9 mouse cellular contexts compared by ENCODE assay signal in the genomic region with DNA sequence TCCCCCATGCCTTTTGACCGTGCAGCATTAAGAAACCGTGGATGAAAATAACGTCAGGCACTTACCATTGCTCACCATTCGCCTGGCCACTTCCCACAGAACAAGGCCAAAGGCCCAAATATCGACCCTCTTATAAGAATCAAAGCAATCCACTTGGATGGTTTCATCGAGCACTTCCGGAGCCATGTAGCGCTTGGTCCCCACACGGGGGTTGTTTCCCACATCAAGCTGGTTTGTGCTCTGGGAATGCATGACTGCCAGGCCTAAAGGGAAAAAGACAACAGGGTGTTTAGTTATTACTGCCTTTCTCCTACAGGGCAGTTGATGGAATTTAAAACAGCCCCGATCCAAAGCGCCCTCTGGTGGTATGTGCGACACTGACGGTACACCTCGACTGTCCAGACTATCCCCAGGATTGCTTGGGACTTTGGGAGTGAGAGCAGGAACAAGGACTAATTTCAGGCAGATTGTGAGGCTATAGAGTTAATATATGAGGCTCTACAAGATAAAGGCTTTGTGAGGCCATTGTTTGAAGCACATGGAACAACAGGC. TPM values are rescaled to one million over a fixed set of nuclear protein-coding genes. Genes with fewer than 3 reads are reported as not detected.
DNase-seq lines count a peak whose midpoint lies in the region; ATAC-seq and TF ChIP-seq lines count a peak whose summit lies in the region.
"Had no signal": no experiment of that assay in that cellular context is flagged by ENCODE, and none has a peak within 500 bp of the region (broad histone marks: within the 10 kb centered on the region; RNA-seq: fewer than 3 reads in every experiment).

No protein-coding gene starts in this region.

- no peak overlapping the region for H3K27ac ChIP-seq in liver, adult 2 months (replicated peaks; ENCODE audit: insufficient read depth, low read depth, low read length)
- no peak overlapping the region for H3K27ac ChIP-seq in liver, embryonic 12.5 days
- H3K27ac ChIP-seq in forebrain, embryonic 15.5 days (replicated peaks) = no peak overlapping the region
- H3K27ac ChIP-seq: liver, embryonic 13.5 days had no signal

- H3K9me3 ChIP-seq in liver, embryonic 12.5 days (replicated peaks) = no peaks in the 10 kb centered on the region
- no peaks in the 10 kb centered on the region for H3K9me3 ChIP-seq in forebrain, embryonic 15.5 days
- H3K9me3 ChIP-seq: liver, embryonic 13.5 days had no signal

- TF ChIP-seq POLR2A in liver, adult 2 months (IDR thresholded peaks at IDR 0.05; ENCODE audit: extremely low read depth, insufficient read depth, low read length) = no peak

- H3K27me3 ChIP-seq in liver, adult 2 months (ENCODE audit: control insufficient read depth, insufficient read depth, low read length) = no peaks in the 10 kb centered on the region
- no peaks in the 10 kb centered on the region for H3K27me3 ChIP-seq in liver, embryonic 12.5 days (replicated peaks)
- no peaks in the 10 kb centered on the region for H3K27me3 ChIP-seq in forebrain, embryonic 15.5 days
- H3K27me3 ChIP-seq: liver, embryonic 13.5 days had no signal

- H3K4me3 ChIP-seq in liver, adult 2 months (ENCODE audit: insufficient read depth, low read depth, low read length) = no peak overlapping the region
- H3K4me3 ChIP-seq in liver, embryonic 12.5 days = no peak overlapping the region
- H3K4me3 ChIP-seq in forebrain, embryonic 15.5 days = no peak overlapping the region
- H3K4me3 ChIP-seq: liver, embryonic 13.5 days had no signal

- H3K9ac ChIP-seq in liver, adult 2 months (ENCODE audit: low read depth, low read length) = no peak overlapping the region
- H3K9ac ChIP-seq in liver, embryonic 12.5 days = no peak overlapping the region
- H3K9ac ChIP-seq in forebrain, embryonic 15.5 days (replicated peaks) = no peak overlapping the region
- H3K9ac ChIP-seq: liver, embryonic 13.5 days had no signal

- no peak overlapping the region for H3K4me2 ChIP-seq in liver, embryonic 12.5 days
- no peak overlapping the region for H3K4me2 ChIP-seq in forebrain, embryonic 15.5 days (replicated peaks)
- H3K4me2 ChIP-seq: liver, embryonic 13.5 days had no signal

- H3K36me3 ChIP-seq in liver, adult 2 months (ENCODE audit: control insufficient read depth, insufficient read depth, low read length) = peaks cover 52% of the 10 kb centered on the region
- H3K36me3 ChIP-seq in liver, embryonic 12.5 days = peaks cover 43% of the 10 kb centered on the region
- peaks cover 32% of the 10 kb centered on the region for H3K36me3 ChIP-seq in forebrain, embryonic 15.5 days

- DNase-seq in embryo, embryonic 10.5 days (ENCODE audit: low spot score) = peak; percentile 19
- no peak for DNase-seq in embryo, embryonic 10 days (ENCODE audit: low spot score)
- no peak for DNase-seq in liver, adult 2 months (ENCODE audit: extremely low read depth, low read depth, low spot score)
- peak; percentile 67 for DNase-seq in adrenal gland, postnatal 25 days
- peak; percentile 50 for DNase-seq in heart, postnatal 4 days
- peak; percentile 9 for DNase-seq in mesoderm, embryonic 11.5 days (ENCODE audit: low read depth, low spot score)
- DNase-seq: liver, embryonic 13.5 days had no signal

- peaks cover 3% of the 10 kb centered on the region; the same call in 1 of the 2 replicates for H3K79me2 ChIP-seq in liver, adult 2 months (ENCODE audit: control insufficient read depth, insufficient read depth, low read length)

- no peaks in the 10 kb centered on the region for H3K4me1 ChIP-seq in liver, adult 2 months (ENCODE audit: control insufficient read depth, insufficient read depth, low read length)
- H3K4me1 ChIP-seq in liver, embryonic 12.5 days = no peaks in the 10 kb centered on the region
- no peaks in the 10 kb centered on the region for H3K4me1 ChIP-seq in forebrain, embryonic 15.5 days
- H3K4me1 ChIP-seq: liver, embryonic 13.5 days had no signal

- 93% methylated on average over 14 of the region's 14 CpGs for WGBS in liver, adult 2 months
- WGBS in liver, embryonic 12.5 days (ENCODE audit: insufficient replicate concordance) = 77% methylated on average over 14 of the region's 14 CpGs
- 82% methylated on average over 14 of the region's 14 CpGs for WGBS in forebrain, embryonic 15.5 days

- TF ChIP-seq CTCF in liver, adult 2 months (IDR thresholded peaks at IDR 0.05; ENCODE audit: low read depth, low read length) = peak; percentile 49

- no peak for ATAC-seq in liver, embryonic 12.5 days
- ATAC-seq in forebrain, embryonic 15.5 days (replicated peaks) = no peak

RNA-seq across cellular contexts. Expression of a gene that starts 11.0 kb away (rescaled TPM):
- not detected in 2 replicates for total RNA-seq in liver, adult 2 months (2014; rRNA removed)
- not detected in 2 replicates for polyA plus RNA-seq in liver, adult 2 months (2012; rRNA removed)
- polyA plus RNA-seq in liver, embryonic 12.5 days (2016; fragmentation: Nextera tagmentation; extraction: Ambion mirVana) = 0.18 TPM in 1 of 2 replicates, not detected in the other
- total RNA-seq in adrenal gland, postnatal 25 days (2021) = not detected in 2 replicates
- total RNA-seq in heart, postnatal 4 days (2021) = not detected
- polyA plus RNA-seq in forebrain, embryonic 15.5 days (2015; fragmentation: Nextera tagmentation; extraction: Ambion mirVana) = 0.19 TPM in 1 of 2 replicates, not detected in the other
- polyA plus RNA-seq: liver, embryonic 13.5 days had no signal

Comparison
In these comparisons a context has a peak if more than half of its experiments do, and no peak if none do; other contexts are left out.
1. DNase-seq: peak in embryo, embryonic 10.5 days (single experiment), adrenal gland, postnatal 25 days (single experiment), heart, postnatal 4 days (single experiment) and mesoderm, embryonic 11.5 days (single experiment); none in embryo, embryonic 10 days (single experiment) and liver, adult 2 months (single experiment).